29 mouse cellular contexts compared by ENCODE assay signal in the genomic region with DNA sequence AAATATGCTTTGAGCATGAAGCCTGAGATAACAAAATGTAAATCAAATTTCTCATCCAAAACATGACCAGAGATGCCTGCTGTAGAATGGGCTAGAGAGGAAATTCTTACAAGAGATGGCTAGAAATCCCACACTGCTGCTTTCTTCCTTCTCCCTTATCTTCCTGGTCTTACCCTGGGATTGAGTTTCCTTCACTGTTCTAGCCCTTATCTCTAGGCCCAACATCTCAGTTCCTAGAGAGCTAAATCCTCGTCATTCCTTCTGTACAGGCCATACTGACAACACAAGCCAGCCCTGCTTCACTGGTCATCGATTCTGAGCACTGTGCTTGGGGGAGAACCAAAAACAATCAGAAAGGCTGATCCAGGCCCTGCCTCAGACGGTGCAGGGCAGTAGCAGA. TPM values are rescaled to one million over a fixed set of nuclear protein-coding genes. Genes with fewer than 3 reads are reported as not detected.
"Had no signal": no experiment of that assay in that cellular context is flagged by ENCODE, and none has a peak within 500 bp of the region (broad histone marks: within the 10 kb centered on the region; RNA-seq: fewer than 3 reads in every experiment).

No protein-coding gene starts in this region.

RNA-seq across cellular contexts. Expression of a gene that starts 1.6 kb away (rescaled TPM):
- total RNA-seq: forebrain, postnatal 0 days; gastrocnemius, adult 2 months; gastrocnemius, adult 8-10 months; gastrocnemius, postnatal 10 days; gastrocnemius, postnatal 25 days; gastrocnemius, postnatal 4 days; granulocyte monocyte progenitor cell, adult 5-6 weeks; heart, adult 18-20 months; heart, adult 2 months; heart, adult 8-10 months had no signal
- polyA plus RNA-seq: cortical plate, adult 2 months; embryonic facial prominence, embryonic 10.5 days; embryonic facial prominence, embryonic 11.5 days; embryonic facial prominence, embryonic 12.5 days; embryonic facial prominence, embryonic 13.5 days; embryonic facial prominence, embryonic 15.5 days; erythroblast, embryonic 14.5 days; forebrain, embryonic 10.5 days; forebrain, embryonic 11.5 days; forebrain, embryonic 12.5 days; forebrain, embryonic 13.5 days; forebrain, embryonic 14.5 days; forebrain, embryonic 15.5 days; forebrain, embryonic 16.5 days; forebrain, postnatal 0 days; frontal cortex, adult 2 months; heart, adult 2 months had no signal

RNA-seq across cellular contexts. Expression of a gene that starts 4.5 kb away (rescaled TPM):
- total RNA-seq: forebrain, postnatal 0 days; gastrocnemius, postnatal 10 days; gastrocnemius, postnatal 4 days; granulocyte monocyte progenitor cell, adult 5-6 weeks; heart, adult 18-20 months; heart, adult 2 months; heart, adult 8-10 months had no signal
- polyA plus RNA-seq: cortical plate, adult 2 months; embryonic facial prominence, embryonic 10.5 days; embryonic facial prominence, embryonic 13.5 days; embryonic facial prominence, embryonic 14.5 days; erythroblast, embryonic 14.5 days; forebrain, embryonic 12.5 days; forebrain, embryonic 13.5 days; forebrain, embryonic 14.5 days; forebrain, embryonic 15.5 days; forebrain, embryonic 16.5 days; forebrain, postnatal 0 days; frontal cortex, adult 2 months; heart, adult 2 months had no signal

RNA-seq across cellular contexts. Expression of a gene that starts 7.2 kb away (rescaled TPM):
- total RNA-seq: forebrain, postnatal 0 days; gastrocnemius, adult 8-10 months; gastrocnemius, postnatal 10 days; gastrocnemius, postnatal 14 days; gastrocnemius, postnatal 25 days; gastrocnemius, postnatal 36 days; gastrocnemius, postnatal 4 days; granulocyte monocyte progenitor cell, adult 5-6 weeks; heart, adult 18-20 months; heart, adult 2 months; heart, adult 8-10 months had no signal
- polyA plus RNA-seq: cortical plate, adult 2 months; embryonic facial prominence, embryonic 10.5 days; embryonic facial prominence, embryonic 11.5 days; embryonic facial prominence, embryonic 12.5 days; embryonic facial prominence, embryonic 13.5 days; embryonic facial prominence, embryonic 14.5 days; embryonic facial prominence, embryonic 15.5 days; forebrain, embryonic 10.5 days; forebrain, embryonic 11.5 days; forebrain, embryonic 12.5 days; forebrain, embryonic 13.5 days; forebrain, embryonic 14.5 days; forebrain, embryonic 15.5 days; forebrain, embryonic 16.5 days; forebrain, postnatal 0 days; frontal cortex, adult 2 months; gonadal fat pad, adult 2 months; heart, adult 2 months had no signal

RNA-seq across cellular contexts. Expression of a gene that starts 13.2 kb away (rescaled TPM):
- total RNA-seq: forebrain, postnatal 0 days; gastrocnemius, postnatal 10 days; gastrocnemius, postnatal 14 days; gastrocnemius, postnatal 4 days; granulocyte monocyte progenitor cell, adult 5-6 weeks; heart, adult 18-20 months; heart, adult 2 months; heart, adult 8-10 months had no signal
- polyA plus RNA-seq: cortical plate, adult 2 months; embryonic facial prominence, embryonic 10.5 days; embryonic facial prominence, embryonic 11.5 days; embryonic facial prominence, embryonic 12.5 days; embryonic facial prominence, embryonic 14.5 days; embryonic facial prominence, embryonic 15.5 days; erythroblast, embryonic 14.5 days; forebrain, embryonic 10.5 days; forebrain, embryonic 11.5 days; forebrain, embryonic 12.5 days; forebrain, embryonic 13.5 days; forebrain, embryonic 14.5 days; forebrain, embryonic 15.5 days; forebrain, embryonic 16.5 days; forebrain, postnatal 0 days; frontal cortex, adult 2 months; heart, adult 2 months had no signal

RNA-seq across cellular contexts. Expression of a gene that starts 14.4 kb away (rescaled TPM):
- total RNA-seq: forebrain, postnatal 0 days; gastrocnemius, adult 2 months; gastrocnemius, postnatal 25 days; gastrocnemius, postnatal 36 days; granulocyte monocyte progenitor cell, adult 5-6 weeks had no signal
- polyA plus RNA-seq: cortical plate, adult 2 months; embryonic facial prominence, embryonic 13.5 days; embryonic facial prominence, embryonic 15.5 days; erythroblast, embryonic 14.5 days; forebrain, embryonic 14.5 days; forebrain, embryonic 15.5 days; forebrain, embryonic 16.5 days; forebrain, postnatal 0 days; frontal cortex, adult 2 months had no signal
